Mouse (Mus musculus): ENCODE data around the gene Gm20716. TPM values are rescaled to one million over a fixed set of nuclear protein-coding genes. Genes with fewer than 3 reads are reported as not detected.
A peak's percentile ranks its signal among the peaks of the same experiment; 100 is the strongest.
"Not testable (repeated sequence)": the region's sequence is repeated elsewhere in the genome, so short reads cannot be mapped to it uniquely, and the experiment has no call there.

Gm20716 gene
- polyA plus RNA-seq, 1 experiment from 2014 or later = 15.6 TPM

DNA sequence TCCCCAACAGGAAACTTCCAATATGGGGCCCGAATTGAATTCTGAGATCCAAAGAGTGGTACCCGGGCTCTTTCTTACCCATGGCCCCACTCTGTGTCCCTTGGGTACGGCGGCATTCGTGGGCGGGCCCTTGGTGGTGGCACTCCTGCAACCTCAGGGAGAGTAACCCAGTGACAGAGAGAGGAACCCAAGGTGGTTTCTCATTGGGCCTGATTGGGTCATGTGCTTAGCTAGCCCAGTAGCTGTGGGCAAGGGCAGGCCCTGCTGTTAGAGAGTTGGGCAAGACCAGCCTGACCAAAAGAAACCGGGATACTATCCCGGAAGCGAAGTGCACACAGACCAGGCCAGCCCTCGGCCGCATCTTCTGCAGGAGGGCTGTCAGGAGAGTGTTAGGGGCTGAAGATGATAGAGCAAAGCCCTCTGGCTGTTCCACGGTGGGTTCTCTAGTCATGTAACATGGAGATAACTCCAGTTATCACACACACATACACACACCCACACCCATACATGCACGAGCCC is 59.9 kb downstream of the Gm20716 start:
- Histone ChIP-seq H3K9me3 (no peaks in the 10 kb centered on the region), H3K27me3 (ENCODE audit: insufficient read depth, poor library complexity, severe bottlenecking) (no peaks in the 10 kb centered on the region), H3K4me1 (replicated peaks) (peaks cover 38% of the 10 kb centered on the region), H3K27ac (peak overlapping the region; percentile 71), H3K36me3 (peaks cover 21% of the 10 kb centered on the region), H3K4me3 (peak overlapping the region; percentile 20)
- DNase-seq (ENCODE audit: low spot score) = peak; percentile 47
- 10% methylated on average over 13 of the region's 13 CpGs for WGBS

DNA sequence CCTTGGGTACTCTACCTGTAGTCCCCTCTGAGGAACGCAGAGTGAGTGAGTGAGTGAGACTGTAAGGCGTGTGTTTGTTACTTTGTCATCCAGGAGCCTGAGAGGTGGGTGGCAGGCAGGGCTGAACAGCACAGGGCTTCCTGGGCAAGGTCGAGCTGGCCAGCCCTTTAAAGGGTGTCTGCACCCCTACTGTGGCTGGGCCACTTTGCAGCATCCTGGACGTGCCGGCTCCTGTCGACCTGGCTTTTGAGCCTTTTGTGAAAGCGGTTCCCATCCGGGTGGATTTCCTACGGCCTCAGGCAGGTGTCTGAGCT is 60.4 kb downstream of the Gm20716 start:
- Histone ChIP-seq H3K36me3 (peaks cover 17% of the 10 kb centered on the region), H3K4me1 (replicated peaks) (peaks cover 38% of the 10 kb centered on the region), H3K4me3 (peak overlapping the region; percentile 20), H3K9me3 (no peaks in the 10 kb centered on the region), H3K27me3 (ENCODE audit: insufficient read depth, poor library complexity, severe bottlenecking) (no peaks in the 10 kb centered on the region), H3K27ac (peak overlapping the region; percentile 71)
- no peak for DNase-seq (ENCODE audit: low spot score)
- WGBS = 2% methylated on average over 9 of the region's 9 CpGs

DNA sequence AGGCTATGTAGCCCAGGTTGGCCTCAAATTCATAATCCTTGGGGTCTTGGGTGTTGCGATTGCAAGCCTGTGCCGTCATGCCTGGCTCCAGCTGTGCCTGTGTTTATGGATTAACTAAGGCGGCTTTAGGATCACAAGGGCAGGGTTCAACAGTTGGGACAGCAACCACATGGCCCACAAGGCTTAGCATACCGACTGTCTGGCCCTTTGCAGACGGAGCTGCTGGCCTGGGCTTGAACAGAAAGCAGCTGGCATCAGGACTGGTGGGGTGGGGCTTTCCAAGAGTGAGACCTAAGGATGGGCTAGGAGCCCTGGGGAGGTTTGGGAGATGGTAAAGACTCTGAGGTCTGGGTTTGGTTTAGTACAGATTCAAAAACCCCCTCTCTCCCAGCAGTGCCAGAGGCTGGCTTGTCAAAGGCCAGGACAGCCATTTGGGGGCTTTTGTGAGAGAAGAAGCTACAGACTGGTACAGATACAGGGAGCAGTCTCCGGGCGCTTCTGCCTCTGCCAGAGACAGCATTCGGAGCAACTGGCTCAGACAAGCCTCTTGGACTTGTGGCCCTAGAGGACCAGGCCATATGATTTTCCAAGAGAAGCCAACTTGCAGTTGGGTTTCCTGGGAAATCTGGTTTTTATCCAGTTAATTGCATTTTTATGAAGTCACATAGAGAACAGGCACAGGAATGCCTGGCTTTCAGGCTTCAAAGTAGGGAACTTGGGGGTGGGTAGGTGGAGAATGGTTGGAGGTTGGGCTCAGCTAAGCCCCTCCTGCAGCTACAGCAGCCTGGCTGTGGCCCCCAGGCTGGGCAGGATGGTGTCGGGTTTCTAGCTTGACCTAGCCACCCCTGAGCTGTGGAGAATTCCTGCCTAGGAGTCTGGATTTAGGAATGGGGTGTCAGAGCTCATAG is 61.0 kb downstream of the Gm20716 start:
- Histone ChIP-seq H3K27ac (peak overlapping the region; percentile 71), H3K36me3 (peaks cover 13% of the 10 kb centered on the region; the same call in 1 of the 2 replicates), H3K4me1 (replicated peaks) (peaks cover 38% of the 10 kb centered on the region), H3K9me3 (no peaks in the 10 kb centered on the region), H3K4me3 (peak overlapping the region; percentile 20), H3K27me3 (ENCODE audit: insufficient read depth, poor library complexity, severe bottlenecking) (no peaks in the 10 kb centered on the region)
- WGBS = 37% methylated on average over 9 of the region's 9 CpGs
- peak; percentile 73 for DNase-seq (ENCODE audit: low spot score)

DNA sequence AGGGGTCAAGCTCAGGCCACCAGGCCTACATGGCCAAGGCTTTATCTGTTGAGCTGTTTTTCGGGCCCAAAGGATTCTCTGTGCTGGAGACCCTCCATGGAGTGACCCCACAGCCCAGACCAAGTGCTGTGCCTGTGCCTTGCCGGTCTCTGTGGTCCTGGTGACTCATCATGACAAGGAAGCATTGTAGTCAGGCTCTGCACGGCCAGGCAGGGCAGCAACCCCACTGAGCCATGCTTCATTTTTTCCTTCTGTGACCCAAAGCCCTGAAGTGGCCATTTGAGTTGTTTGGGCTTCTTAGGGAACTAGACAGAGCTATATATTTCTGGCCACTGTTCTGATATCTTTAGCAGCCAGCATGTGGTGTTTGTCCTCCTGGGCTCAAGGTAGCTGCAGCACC is 62.4 kb downstream of the Gm20716 start:
- Histone ChIP-seq H3K4me1 (replicated peaks) (peaks cover 38% of the 10 kb centered on the region), H3K27ac (0 out of 2 replicates have a peak overlapping the region, but pooled peaks have one; percentile 71), H3K4me3 (no peak overlapping the region), H3K36me3 (peaks cover 6% of the 10 kb centered on the region; the same call in 1 of the 2 replicates), H3K9me3 (no peaks in the 10 kb centered on the region), H3K27me3 (ENCODE audit: insufficient read depth, poor library complexity, severe bottlenecking) (no peaks in the 10 kb centered on the region)
- 49% methylated on average over 3 of the region's 3 CpGs for WGBS
- no peak for DNase-seq (ENCODE audit: low spot score)

DNA sequence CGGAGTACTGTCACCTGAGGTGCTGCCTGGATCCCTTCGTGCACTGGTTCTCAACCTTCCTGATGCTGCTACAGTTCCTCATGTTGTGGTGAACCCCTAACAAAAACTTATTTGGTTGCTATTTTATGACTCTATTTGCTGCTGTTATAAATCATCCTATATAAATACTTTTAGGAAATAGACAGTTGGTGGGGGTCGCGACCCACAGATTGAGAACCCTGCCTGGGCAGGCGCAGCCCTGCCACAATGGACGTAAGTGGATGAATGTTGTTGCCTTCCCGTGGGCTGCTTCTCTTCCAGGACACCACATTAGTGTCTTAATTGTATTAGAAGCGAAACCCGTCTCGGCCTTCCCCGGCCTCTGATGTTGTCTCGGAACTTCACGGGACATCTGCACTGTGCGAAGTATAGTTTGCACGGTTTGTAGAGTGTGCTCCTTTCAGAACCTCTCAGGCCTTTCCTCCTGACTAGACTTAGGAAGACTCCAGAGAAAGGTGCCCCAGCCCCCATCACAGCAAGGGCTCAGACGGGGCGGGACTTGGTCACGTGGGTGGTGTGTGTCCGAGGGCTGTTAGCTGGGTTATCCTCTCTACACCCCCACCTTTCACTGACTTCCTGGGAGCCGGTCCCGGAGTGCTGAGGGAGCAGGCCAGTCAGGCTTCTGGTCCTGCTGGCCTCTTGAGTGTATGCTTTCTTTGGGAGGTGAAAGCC is 63.3 kb downstream of the Gm20716 start:
- no peak for DNase-seq (ENCODE audit: low spot score)
- WGBS = 54% methylated on average over 21 of the region's 21 CpGs
- Histone ChIP-seq H3K27me3 (ENCODE audit: insufficient read depth, poor library complexity, severe bottlenecking) (peaks cover 8% of the 10 kb centered on the region), H3K4me3 (no peak overlapping the region), H3K9me3 (no peaks in the 10 kb centered on the region), H3K36me3 (no peaks in the 10 kb centered on the region), H3K4me1 (replicated peaks) (peaks cover 40% of the 10 kb centered on the region), H3K27ac (no peak overlapping the region)

DNA sequence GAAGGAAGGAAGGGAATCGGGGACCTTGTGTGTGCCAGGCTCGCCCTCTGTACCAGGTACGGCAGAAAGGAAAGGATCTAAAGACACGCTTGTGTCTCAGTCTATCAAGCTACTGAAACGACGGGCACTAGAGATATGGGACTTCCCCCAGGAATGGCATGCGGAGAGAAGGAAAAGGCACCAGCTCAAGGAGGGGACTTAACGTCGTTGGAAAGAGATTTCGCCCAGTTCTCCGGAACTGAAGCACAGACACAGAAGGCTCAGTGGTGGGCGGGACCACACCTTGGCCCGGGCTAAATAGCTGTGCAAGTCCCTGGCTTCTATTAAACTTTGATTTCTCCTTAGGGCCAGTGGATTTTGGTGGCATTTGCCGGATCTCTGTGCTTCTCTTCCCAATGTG is 68.2 kb downstream of the Gm20716 start:
- no peaks in the 10 kb centered on the region for H3K36me3 ChIP-seq
- H3K27ac ChIP-seq = peak overlapping the region; percentile 86
- peaks cover 53% of the 10 kb centered on the region for H3K27me3 ChIP-seq (ENCODE audit: insufficient read depth, poor library complexity, severe bottlenecking)
- peaks cover 29% of the 10 kb centered on the region for H3K4me1 ChIP-seq (replicated peaks)
- no peak for DNase-seq (ENCODE audit: low spot score)
- H3K4me3 ChIP-seq = peak overlapping the region; percentile 43
- 9% methylated on average over 14 of the region's 14 CpGs for WGBS
- no peaks in the 10 kb centered on the region for H3K9me3 ChIP-seq

DNA sequence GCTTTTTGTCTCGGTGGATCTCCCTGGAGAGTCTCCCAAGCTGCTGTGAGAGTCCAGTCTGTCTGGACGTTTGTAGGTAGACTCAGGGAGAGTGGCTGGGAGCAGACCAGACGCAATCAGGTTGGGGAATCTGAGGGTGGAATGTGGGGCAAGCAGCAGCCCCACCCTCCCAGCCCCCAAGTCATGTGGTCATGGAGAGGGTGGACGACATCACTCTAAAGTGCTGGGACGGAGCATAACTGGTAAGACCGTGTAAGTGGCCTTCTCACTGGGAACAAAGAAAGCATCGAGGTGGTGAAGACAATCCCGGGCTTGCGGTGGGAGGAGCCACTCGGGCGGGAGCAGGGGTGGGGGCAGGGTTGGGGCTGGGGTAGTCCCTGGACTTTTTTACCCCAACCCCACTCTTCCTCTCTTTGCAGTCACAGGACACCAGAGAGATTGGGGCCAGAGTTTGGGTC is 68.6 kb downstream of the Gm20716 start:
- Histone ChIP-seq H3K4me3 (peak overlapping the region; percentile 43), H3K27me3 (ENCODE audit: insufficient read depth, poor library complexity, severe bottlenecking) (peaks cover 55% of the 10 kb centered on the region), H3K9me3 (no peaks in the 10 kb centered on the region), H3K27ac (peak overlapping the region; percentile 86), H3K4me1 (replicated peaks) (peaks cover 27% of the 10 kb centered on the region), H3K36me3 (no peaks in the 10 kb centered on the region)
- peak; percentile 51 for DNase-seq (ENCODE audit: low spot score)
- 4% methylated on average over 11 of the region's 11 CpGs for WGBS

DNA sequence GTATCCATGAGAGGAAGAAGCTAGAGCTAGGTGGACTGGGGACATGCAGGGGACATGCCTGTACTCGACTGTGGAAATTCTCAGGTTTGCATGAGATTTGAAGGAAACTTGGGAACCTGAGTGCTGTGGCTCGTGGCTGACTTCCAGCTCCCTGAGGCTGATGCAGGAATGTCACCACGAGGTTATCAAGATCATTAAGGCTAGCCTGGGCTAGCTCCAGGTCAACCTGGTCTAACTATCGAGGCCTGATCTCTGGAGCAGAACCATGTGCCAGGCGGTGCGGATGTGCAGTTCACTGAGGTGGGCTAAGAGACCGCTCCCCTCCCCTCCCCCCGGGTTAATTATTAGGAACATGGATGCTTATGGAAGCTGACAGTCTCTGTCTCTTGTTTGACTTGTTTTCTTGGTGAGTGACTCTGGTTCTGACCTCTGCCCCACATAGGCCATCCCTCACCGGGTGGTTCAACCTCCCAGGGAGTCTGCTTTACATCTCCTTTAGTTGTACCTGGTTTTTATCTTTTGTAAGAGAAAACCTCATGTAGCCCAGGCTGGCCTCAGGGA is 69.7 kb downstream of the Gm20716 start:
- Histone ChIP-seq H3K4me3 (no peak overlapping the region), H3K9me3 (no peaks in the 10 kb centered on the region), H3K27ac (no peak overlapping the region), H3K27me3 (ENCODE audit: insufficient read depth, poor library complexity, severe bottlenecking) (peaks cover 66% of the 10 kb centered on the region), H3K36me3 (no peaks in the 10 kb centered on the region), H3K4me1 (replicated peaks) (peaks cover 35% of the 10 kb centered on the region)
- 82% methylated on average over 9 of the region's 9 CpGs for WGBS
- no peak for DNase-seq (ENCODE audit: low spot score)

DNA sequence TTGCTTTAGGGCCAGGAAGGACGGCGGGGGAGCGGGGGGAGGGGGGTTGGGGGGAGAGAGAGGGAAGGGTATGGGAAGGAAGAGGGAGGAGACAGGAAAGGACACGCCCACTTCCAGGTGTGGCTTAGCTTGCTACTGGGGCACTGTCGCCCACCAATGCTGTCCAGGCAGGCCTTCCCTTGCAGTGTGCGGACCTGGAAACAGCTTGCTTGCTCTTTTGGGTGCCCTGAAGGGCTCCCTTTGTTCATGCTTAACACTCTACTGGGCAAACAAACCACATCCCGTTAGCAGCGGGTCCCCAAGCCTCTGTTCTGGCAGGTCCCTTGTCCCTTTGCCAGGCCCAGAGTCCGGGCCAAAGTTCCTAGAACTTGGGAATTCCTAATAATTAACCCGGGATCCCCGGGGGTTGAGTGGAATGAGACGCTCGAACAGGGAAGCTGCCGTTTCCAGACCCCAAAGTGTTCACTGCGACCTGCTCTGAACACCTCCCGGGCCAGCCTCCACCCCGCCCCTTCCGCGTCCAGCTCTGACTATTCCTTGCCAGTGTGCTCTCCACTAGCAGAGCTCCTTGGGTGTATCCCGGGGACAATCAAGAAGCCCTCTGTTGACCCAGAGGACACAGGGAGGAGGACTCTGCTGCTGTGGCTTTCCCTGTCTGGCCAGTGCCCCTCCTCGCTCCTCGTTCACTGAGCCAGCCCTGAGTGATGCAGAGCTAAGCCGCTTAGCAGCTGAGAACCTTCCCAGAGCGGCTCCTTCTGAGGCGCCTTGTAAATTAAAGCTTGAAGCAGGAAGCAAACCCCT is 71.1 kb downstream of the Gm20716 start:
- Histone ChIP-seq H3K4me1 (replicated peaks) (peaks cover 48% of the 10 kb centered on the region), H3K27ac (peak overlapping the region; percentile 82)
- DNase-seq (ENCODE audit: low spot score) = peak; percentile 57

DNA sequence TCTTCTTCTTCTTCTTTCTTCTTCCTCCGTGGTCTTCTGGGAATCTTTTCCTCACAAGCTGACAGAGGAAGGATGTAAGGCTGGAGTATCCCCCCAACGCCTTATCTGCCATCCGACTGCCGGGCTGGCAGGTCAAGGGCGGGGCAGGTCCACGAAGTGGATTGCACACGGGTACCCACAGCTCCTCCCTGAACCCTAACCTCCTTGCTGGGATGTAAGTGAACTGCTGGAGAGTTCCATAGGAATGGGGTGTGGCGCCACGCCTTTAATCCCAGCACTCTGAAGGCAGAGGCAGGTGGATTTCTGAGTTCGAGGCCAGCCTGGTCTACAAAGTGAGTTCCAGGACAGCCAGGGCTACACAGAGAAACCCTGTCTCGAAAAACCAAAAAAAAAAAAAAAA is 72.2 kb downstream of the Gm20716 start:
- not testable (repeated sequence) for DNase-seq (ENCODE audit: low spot score); H3K36me3 ChIP-seq; H3K9me3 ChIP-seq; H3K27ac ChIP-seq; H3K4me3 ChIP-seq
- 48% methylated on average over 9 of the region's 11 CpGs for WGBS
- Histone ChIP-seq H3K27me3 (ENCODE audit: insufficient read depth, poor library complexity, severe bottlenecking) (peaks cover 68% of the 10 kb centered on the region), H3K4me1 (replicated peaks) (peaks cover 59% of the 10 kb centered on the region)

More for the DNA sequence above, 71.1 kb downstream of the Gm20716 start:
- Histone ChIP-seq H3K36me3 (no peaks in the 10 kb centered on the region), H3K9me3 (no peaks in the 10 kb centered on the region), H3K27me3 (ENCODE audit: insufficient read depth, poor library complexity, severe bottlenecking) (peaks cover 68% of the 10 kb centered on the region), H3K4me3 (peak overlapping the region; percentile 36)
- WGBS = 2% methylated on average over 25 of the region's 25 CpGs

DNA sequence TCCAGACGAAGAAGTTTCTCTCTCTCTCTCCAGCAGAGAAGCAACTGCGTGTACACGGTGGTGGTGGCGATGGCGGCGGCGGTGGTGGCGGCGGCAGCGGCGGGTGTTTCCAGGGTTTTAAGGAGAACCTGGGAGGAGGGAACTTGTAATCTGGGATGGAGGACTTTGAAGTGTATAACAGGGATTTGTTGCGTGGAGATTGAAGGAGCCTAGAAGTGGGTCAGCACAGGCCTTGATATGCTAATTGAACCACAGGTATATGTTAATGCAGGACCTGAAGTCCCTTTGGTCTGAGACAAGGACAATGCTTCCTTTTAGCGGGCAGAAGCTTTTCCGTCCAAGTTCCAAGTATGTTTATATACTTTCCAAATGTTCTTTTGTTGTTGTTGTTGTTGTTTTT is 73.8 kb downstream of the Gm20716 start:
- peaks cover 55% of the 10 kb centered on the region for H3K27me3 ChIP-seq (ENCODE audit: insufficient read depth, poor library complexity, severe bottlenecking)
- no peak overlapping the region for H3K4me3 ChIP-seq
- 32% methylated on average over 14 of the region's 14 CpGs for WGBS
- DNase-seq (ENCODE audit: low spot score) = no peak
- no peaks in the 10 kb centered on the region for H3K9me3 ChIP-seq
- peaks cover 53% of the 10 kb centered on the region for H3K4me1 ChIP-seq (replicated peaks)
- no peak overlapping the region for H3K27ac ChIP-seq
- H3K36me3 ChIP-seq = no peaks in the 10 kb centered on the region

DNA sequence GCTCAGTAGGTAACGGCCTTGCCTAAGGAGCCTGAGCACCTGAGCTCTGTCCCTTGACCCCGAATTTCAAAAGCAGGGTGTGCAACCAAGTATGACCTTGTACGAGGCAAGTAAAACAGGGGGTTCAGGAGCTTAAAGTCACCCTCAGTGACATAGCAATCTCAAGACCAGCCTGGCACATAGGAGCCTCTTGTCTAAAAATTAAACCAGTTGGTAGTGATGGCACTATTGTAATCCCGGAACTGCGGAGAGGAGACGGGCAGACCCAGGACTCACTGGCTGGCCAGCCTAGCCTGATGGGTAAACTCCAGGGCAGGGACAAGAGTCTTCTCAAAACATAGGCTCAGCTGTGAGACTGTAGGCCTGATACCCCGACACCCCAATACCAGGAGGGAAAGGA is 74.5 kb downstream of the Gm20716 start:
- WGBS = 91% methylated on average over 7 of the region's 7 CpGs
- peak overlapping the region; percentile 91; the same call in 1 of the 2 replicates for H3K27ac ChIP-seq
- peaks cover 50% of the 10 kb centered on the region for H3K4me1 ChIP-seq (replicated peaks)
- H3K27me3 ChIP-seq (ENCODE audit: insufficient read depth, poor library complexity, severe bottlenecking) = peaks cover 51% of the 10 kb centered on the region
- no peaks in the 10 kb centered on the region for H3K36me3 ChIP-seq
- DNase-seq (ENCODE audit: low spot score) = no peak
- no peaks in the 10 kb centered on the region for H3K9me3 ChIP-seq
- H3K4me3 ChIP-seq = no peak overlapping the region
